Mouse (Mus musculus): Measurements from ENCODE around the gene Amer1. TPM values are rescaled to one million over a fixed set of nuclear protein-coding genes. Genes with fewer than 3 reads are reported as not detected.

Amer1 gene
- total and polyA plus RNA-seq, 2 experiments = 0.83 to 2.8 TPM

DNA sequence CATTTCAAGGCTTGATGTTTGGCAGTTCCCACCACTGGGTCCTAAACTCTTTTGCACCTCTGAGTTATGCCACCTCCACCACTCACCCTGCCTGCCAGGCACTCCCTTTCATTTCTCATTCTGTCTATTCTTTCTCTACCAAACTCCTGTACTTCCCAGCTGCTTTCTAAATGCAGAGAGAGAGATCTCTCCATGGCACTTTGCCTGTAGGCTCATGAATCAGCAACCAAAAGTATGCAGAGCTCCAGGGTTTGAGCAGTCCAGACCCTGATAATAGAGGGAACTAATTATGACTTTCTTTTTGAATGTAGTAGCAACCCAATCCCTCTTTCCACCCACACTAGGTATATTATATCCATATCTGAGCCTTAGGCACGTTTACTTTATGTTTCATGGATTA, 2.4 kb downstream of the Amer1 start:
- no peak for DNase-seq (ENCODE audit: extremely low read depth, low read depth, low spot score)
- Histone ChIP-seq H3K79me2 (ENCODE audit: control insufficient read depth, insufficient read depth, low read length) (peaks cover 9% of the 10 kb centered on the region; the same call in 1 of the 2 replicates), H3K27ac (replicated peaks; ENCODE audit: insufficient read depth, low read depth, low read length) (no peak overlapping the region), H3K4me3 (ENCODE audit: insufficient read depth, low read depth, low read length) (no peak overlapping the region), H3K27me3 (ENCODE audit: control insufficient read depth, insufficient read depth, low read length) (no peaks in the 10 kb centered on the region), H3K36me3 (ENCODE audit: control insufficient read depth, insufficient read depth, low read length) (no peaks in the 10 kb centered on the region), H3K9ac (ENCODE audit: low read depth, low read length) (no peak overlapping the region), H3K4me1 (ENCODE audit: control insufficient read depth, insufficient read depth, low read length) (no peaks in the 10 kb centered on the region)
- 29% methylated on average over 1 of the region's 1 CpGs for WGBS
- TF ChIP-seq CTCF (IDR thresholded peaks at IDR 0.05; ENCODE audit: low read depth, low read length) = no peak
- TF ChIP-seq POLR2A (IDR thresholded peaks at IDR 0.05; ENCODE audit: extremely low read depth, insufficient read depth, low read length) = no peak

DNA sequence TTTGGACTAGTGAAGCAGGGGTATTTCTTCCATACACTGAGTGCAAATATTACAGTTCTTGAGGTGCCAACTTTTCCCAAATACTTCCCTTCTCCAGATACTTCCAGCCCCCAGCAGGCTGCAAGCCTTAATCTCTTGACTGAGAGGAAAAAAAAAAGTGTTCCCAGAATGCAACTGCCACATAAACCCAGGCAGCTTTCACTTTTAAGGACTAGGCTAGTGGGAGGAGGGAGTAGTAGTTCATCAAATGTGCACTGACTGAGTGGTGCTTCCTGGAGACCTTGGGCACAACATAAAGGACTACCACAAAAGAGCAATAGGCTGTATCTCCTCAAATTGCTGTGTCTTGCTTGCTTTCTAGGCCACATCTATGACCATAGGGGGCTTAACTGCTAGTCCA, 3.4 kb downstream of the Amer1 start:
- Histone ChIP-seq H3K79me2 (ENCODE audit: control insufficient read depth, insufficient read depth, low read length) (peaks cover 9% of the 10 kb centered on the region; the same call in 1 of the 2 replicates), H3K4me3 (ENCODE audit: insufficient read depth, low read depth, low read length) (no peak overlapping the region), H3K9ac (ENCODE audit: low read depth, low read length) (no peak overlapping the region), H3K4me1 (ENCODE audit: control insufficient read depth, insufficient read depth, low read length) (no peaks in the 10 kb centered on the region), H3K36me3 (ENCODE audit: control insufficient read depth, insufficient read depth, low read length) (no peaks in the 10 kb centered on the region), H3K27ac (replicated peaks; ENCODE audit: insufficient read depth, low read depth, low read length) (no peak overlapping the region), H3K27me3 (ENCODE audit: control insufficient read depth, insufficient read depth, low read length) (no peaks in the 10 kb centered on the region)
- DNase-seq (ENCODE audit: extremely low read depth, low read depth, low spot score) = no peak
- TF ChIP-seq CTCF (IDR thresholded peaks at IDR 0.05; ENCODE audit: low read depth, low read length) = no peak
- TF ChIP-seq POLR2A (IDR thresholded peaks at IDR 0.05; ENCODE audit: extremely low read depth, insufficient read depth, low read length) = no peak

DNA sequence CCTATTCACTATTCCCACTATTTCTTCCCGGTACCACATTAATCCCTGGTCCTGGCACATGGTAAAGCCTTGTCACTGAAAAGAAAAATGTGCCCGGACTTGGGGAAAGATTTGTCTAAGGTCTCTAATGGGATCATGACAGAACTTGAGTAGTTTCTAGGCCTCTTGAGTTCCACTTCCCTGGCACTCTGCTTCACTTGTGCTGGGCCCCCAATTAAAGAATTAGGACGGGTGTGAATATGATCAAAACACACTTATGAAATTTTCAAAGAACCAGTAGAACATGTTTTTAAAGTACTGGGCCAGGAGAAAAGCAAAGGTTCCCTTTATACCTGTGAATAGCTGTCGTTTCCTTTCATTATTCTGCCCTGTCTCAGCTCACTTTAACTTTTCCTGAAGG, 6.2 kb downstream of the Amer1 start:
- no peaks in the 10 kb centered on the region for H3K27me3 ChIP-seq (ENCODE audit: control insufficient read depth, insufficient read depth, low read length)
- H3K79me2 ChIP-seq (ENCODE audit: control insufficient read depth, insufficient read depth, low read length) = peaks cover 8% of the 10 kb centered on the region; the same call in 1 of the 2 replicates
- no peak overlapping the region for H3K4me3 ChIP-seq (ENCODE audit: insufficient read depth, low read depth, low read length)
- H3K9ac ChIP-seq (ENCODE audit: low read depth, low read length) = no peak overlapping the region
- no peaks in the 10 kb centered on the region for H3K4me1 ChIP-seq (ENCODE audit: control insufficient read depth, insufficient read depth, low read length)
- TF ChIP-seq POLR2A (IDR thresholded peaks at IDR 0.05; ENCODE audit: extremely low read depth, insufficient read depth, low read length) = no peak
- no peak for TF ChIP-seq CTCF (IDR thresholded peaks at IDR 0.05; ENCODE audit: low read depth, low read length)
- no peak overlapping the region for H3K27ac ChIP-seq (replicated peaks; ENCODE audit: insufficient read depth, low read depth, low read length)
- DNase-seq (ENCODE audit: extremely low read depth, low read depth, low spot score) = no peak
- H3K36me3 ChIP-seq (ENCODE audit: control insufficient read depth, insufficient read depth, low read length) = no peaks in the 10 kb centered on the region
- WGBS = 97% methylated on average over 4 of the region's 4 CpGs

DNA sequence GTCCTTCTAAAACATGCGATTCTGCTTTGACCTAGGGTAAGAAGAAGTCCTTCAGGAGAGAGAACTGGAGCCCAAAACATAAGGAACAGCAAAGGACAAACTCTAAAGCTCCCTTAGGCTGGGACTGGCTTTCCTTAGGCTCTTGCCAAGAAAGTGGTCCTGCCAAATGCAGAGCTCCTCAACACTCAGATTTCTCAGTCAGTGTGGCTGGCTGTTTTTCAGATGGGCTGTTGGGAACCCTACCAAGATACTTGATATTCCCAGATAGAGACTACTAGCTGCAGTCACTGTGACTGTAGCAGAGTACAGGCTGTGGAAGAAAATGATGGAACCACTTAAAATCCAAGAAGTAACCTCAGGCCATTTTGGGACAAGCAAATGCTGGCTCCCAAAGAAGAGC, 7.4 kb downstream of the Amer1 start:
- H3K27ac ChIP-seq (replicated peaks; ENCODE audit: insufficient read depth, low read depth, low read length) = no peak overlapping the region
- no peak overlapping the region for H3K4me3 ChIP-seq (ENCODE audit: insufficient read depth, low read depth, low read length)
- H3K79me2 ChIP-seq (ENCODE audit: control insufficient read depth, insufficient read depth, low read length) = peaks cover 6% of the 10 kb centered on the region; the same call in 1 of the 2 replicates
- no peak overlapping the region for H3K9ac ChIP-seq (ENCODE audit: low read depth, low read length)
- 86% methylated on average over 1 of the region's 1 CpGs for WGBS
- DNase-seq (ENCODE audit: extremely low read depth, low read depth, low spot score) = no peak
- no peaks in the 10 kb centered on the region for H3K27me3 ChIP-seq (ENCODE audit: control insufficient read depth, insufficient read depth, low read length)
- TF ChIP-seq POLR2A (IDR thresholded peaks at IDR 0.05; ENCODE audit: extremely low read depth, insufficient read depth, low read length) (no peak), CTCF (IDR thresholded peaks at IDR 0.05; ENCODE audit: low read depth, low read length) (no peak)
- no peaks in the 10 kb centered on the region for H3K4me1 ChIP-seq (ENCODE audit: control insufficient read depth, insufficient read depth, low read length)
- no peaks in the 10 kb centered on the region for H3K36me3 ChIP-seq (ENCODE audit: control insufficient read depth, insufficient read depth, low read length)

DNA sequence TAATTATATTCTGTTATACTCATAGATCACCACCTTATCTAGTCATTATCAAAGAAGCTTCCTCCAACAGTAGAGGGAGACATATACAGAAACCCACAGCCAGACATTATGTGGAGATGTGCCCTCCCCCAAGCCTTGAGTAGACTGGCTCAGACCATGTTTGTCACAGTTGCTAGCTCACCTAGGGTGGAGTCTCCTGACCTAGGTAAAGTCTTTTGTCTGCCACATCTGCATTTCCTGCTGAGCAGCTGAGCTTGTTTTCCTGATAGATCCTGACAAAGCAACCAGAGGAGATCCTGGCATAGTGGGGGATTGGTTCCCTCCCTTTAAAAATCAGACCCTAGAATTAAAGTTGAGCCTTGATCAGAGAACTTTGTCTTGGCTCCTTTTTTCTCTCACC, 71.6 kb downstream of the Amer1 start:
- H3K27me3 ChIP-seq (ENCODE audit: control insufficient read depth, insufficient read depth, low read length) = no peaks in the 10 kb centered on the region
- no peak overlapping the region for H3K4me3 ChIP-seq (ENCODE audit: insufficient read depth, low read depth, low read length)
- H3K4me1 ChIP-seq (ENCODE audit: control insufficient read depth, insufficient read depth, low read length) = no peaks in the 10 kb centered on the region
- no peak overlapping the region for H3K27ac ChIP-seq (replicated peaks; ENCODE audit: insufficient read depth, low read depth, low read length)
- H3K9ac ChIP-seq (ENCODE audit: low read depth, low read length) = no peak overlapping the region
- no peaks in the 10 kb centered on the region for H3K79me2 ChIP-seq (ENCODE audit: control insufficient read depth, insufficient read depth, low read length)
- H3K36me3 ChIP-seq (ENCODE audit: control insufficient read depth, insufficient read depth, low read length) = no peaks in the 10 kb centered on the region
- no peak for TF ChIP-seq POLR2A (IDR thresholded peaks at IDR 0.05; ENCODE audit: extremely low read depth, insufficient read depth, low read length)
- TF ChIP-seq CTCF (IDR thresholded peaks at IDR 0.05; ENCODE audit: low read depth, low read length) = no peak
- no peak for DNase-seq (ENCODE audit: extremely low read depth, low read depth, low spot score)

Other genes starting within 250 kb of the Amer1 start
- gene Arhgef9, start 248.0 kb downstream of the Amer1 start, total RNA-seq (2014; rRNA removed) = 1.3 and 4.3 TPM in 2 replicates
- gene Arhgef9, start 248.0 kb downstream of the Amer1 start, polyA plus RNA-seq (2012; rRNA removed) = 1.3 and 1.7 TPM in 2 replicates
- not detected in 2 replicates for gene Asb12, start 113.1 kb upstream of the Amer1 start, total RNA-seq (2014; rRNA removed)
- gene Asb12, start 113.1 kb upstream of the Amer1 start, polyA plus RNA-seq (2012; rRNA removed) = not detected in 2 replicates
- not detected in 2 replicates for gene Pfn5, start 113.2 kb upstream of the Amer1 start, total RNA-seq (2014; rRNA removed)
- not detected in 2 replicates for gene Pfn5, start 113.2 kb upstream of the Amer1 start, polyA plus RNA-seq (2012; rRNA removed)
- gene Zc4h2, start 213.6 kb upstream of the Amer1 start, total RNA-seq (2014; rRNA removed) = 0.60 and 1.5 TPM in 2 replicates
- 0.44 and 0.61 TPM in 2 replicates for gene Zc4h2, start 213.6 kb upstream of the Amer1 start, polyA plus RNA-seq (2012; rRNA removed)